Mouse (Mus musculus) adrenal gland, postnatal 4 days (tissue): Measurements from ENCODE around the gene Creb3l1. TPM values are rescaled to one million over a fixed set of nuclear protein-coding genes. Genes with fewer than 3 reads are reported as not detected.

Experiments
- DNase-seq, 2 experiments: peaks; one replicate each; pipeline ENCODE4 v3.0.0; 2021 to 2022; ENCODE audit warnings: low spot score in 2 of 2, mixed read lengths in 2 of 2
- long read RNA-seq, 2 experiments: library from polyadenylated mRNA; stranded (forward); transcript quantifications; one replicate each; pipeline ENCODE4 v2.0.0; 2021
- total RNA-seq, 2 experiments: library from RNA; stranded (reverse); gene quantifications; 2 replicates each; pipeline ENCODE4 v1.2.3; 2021

The Creb3l1 gene
- total RNA-seq, result 10 to 100 TPM; 20.0 to 22.7 TPM
- long read RNA-seq, experiment 1, transcript Creb3l1-201 (12 exons, 2,603 nt), result major isoform, 5 of 6 reads
- long read RNA-seq, experiment 1, partial matches to known transcripts, result 0 of 6 reads
- long read RNA-seq, experiment 1, other reads (novel, unspliced or antisense), result 1 of 6 reads
- long read RNA-seq, experiment 2, transcript Creb3l1-201 (12 exons, 2,603 nt), result major isoform, 9 of 15 reads
- long read RNA-seq, experiment 2, partial matches to known transcripts, result 4 of 15 reads
- long read RNA-seq, experiment 2, other reads (novel, unspliced or antisense), result 2 of 15 reads

DNA sequence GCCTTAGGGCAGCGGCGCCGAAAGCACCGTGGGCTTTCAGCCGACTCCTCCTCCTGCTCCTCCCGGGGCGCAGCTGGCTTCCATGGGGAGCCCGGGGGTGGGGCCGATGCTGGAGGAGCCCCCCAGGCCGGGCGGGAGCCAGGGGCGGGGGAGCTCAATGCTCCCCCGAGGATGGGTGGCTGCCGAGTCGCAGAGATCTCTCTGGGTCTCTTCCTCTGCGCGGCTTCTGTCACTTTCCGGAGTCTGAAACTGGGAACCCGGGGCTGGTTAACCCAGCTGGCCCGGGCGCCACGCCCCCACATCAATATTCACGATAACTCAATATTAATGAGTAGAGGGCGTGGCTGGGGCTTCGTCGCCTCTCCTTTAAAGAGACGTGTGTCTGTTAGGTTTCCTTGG is at the start of gene Creb3l1:
TSS of gene Creb3l1 (minus strand) at position 229 of the 399 bp plus-strand sequence.
- DNase-seq, result peak; percentile 32 to 44

DNA sequence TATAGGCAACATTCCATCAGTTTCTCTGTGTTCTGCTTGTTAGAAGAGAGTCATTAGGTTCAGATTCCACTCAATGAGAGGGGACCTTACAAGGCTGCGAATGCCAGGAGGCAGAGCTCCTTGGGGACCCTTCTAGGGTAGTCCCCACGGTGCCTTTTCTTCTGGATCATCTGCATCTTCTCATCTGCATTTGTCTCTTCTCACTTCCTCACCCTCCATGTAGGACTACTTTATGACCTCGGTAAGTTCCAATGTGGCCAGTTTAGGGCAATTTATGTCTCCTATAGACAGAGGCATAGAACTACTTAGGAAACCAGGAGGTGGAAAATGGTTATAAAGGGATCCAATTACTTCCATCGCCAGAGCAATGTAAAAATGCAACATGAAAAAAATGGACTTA is 46.8 kb upstream of the Creb3l1 start:
- DNase-seq, result no peak

GRCm38 (mm10) chr2:92069630-92070029 is 45.3 kb upstream of the Creb3l1 start:
- no peak for DNase-seq

DNA sequence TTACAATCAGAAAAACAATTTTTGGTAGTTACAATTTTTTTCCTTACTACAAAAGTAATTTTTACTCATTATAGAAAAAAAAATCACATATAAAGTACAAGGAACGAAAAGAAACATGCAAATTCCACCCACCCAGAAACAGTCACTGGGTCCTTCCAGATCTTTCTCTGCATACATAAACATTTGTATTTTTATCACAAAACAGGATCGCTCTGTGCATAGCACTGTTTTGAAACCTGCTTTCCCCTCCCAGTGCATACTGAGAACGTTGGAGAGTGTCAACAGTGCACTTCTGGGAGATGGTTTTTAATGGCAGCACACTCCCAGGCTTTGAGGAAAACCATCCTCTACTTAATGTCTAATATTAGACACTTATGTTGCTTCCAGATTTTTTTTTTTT is 43.3 kb upstream of the Creb3l1 start:
- DNase-seq, result no peak

DNA sequence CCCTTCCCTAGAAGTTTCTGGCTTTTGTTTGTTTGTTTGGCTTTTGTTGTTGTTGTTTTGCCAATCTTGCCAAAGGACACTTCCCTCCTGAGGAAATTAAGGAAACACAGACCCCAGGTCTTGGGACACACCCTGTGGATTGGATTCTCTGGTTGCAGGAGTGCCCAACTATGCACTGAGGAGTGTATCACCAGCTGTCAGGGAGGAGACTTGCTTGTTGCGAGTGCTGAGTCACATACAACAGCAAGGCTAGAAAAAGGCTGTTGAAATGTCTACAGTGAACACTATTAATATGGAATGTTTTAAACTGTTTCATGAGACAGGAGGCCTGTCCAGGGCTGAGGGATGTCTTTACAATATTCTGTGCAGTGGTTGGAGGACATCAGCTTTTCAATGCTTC is 42.6 kb upstream of the Creb3l1 start:
- DNase-seq, result no peak

DNA sequence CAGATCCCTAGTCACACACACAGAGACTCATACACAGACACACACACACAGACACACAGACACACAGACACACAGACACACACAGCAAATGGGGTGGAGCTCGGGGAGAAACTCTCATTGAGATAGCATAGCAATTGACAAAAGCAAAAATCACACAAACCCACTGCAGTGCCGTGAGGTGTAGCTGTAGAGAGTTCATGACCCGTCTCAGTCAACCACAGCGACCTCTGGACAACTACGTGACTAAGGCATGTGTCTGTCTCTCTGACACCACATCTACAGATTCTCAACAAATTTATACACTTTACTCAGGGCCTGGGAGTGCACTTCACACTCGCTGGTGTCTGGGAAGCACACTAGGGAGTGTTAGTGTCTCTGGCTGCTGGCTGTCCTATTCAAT is 41.6 kb upstream of the Creb3l1 start:
- no peak for DNase-seq

DNA sequence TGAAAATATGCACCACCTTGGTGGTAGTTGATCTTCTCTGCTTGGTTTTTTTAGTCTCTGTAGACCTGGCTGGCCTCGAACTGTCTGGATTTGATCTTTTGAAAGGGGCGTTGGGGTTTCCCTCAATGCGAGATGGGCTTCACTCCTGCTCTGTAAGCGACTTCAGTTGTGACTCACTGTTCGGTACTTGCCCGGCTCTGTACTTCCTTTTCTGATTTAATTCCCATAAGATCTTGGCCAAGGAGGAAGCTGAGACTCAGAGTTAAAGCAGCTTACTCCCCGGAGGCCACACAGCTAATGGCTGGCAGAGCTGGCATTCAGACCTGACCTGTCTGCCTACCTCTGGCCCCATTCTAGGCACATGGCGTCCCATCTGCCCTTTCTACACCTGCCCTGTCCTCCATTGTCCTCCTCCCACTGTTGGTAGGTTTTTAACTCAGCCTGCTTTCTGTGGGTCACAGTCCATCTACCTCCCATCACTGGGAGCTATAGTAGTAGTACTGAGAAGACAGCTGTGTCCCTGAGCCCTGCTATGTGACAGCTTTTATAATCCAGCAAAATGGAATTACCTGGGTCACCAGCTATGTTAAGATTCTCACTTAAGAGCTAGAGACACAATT is 41.1 kb upstream of the Creb3l1 start:
- DNase-seq, result no peak

DNA sequence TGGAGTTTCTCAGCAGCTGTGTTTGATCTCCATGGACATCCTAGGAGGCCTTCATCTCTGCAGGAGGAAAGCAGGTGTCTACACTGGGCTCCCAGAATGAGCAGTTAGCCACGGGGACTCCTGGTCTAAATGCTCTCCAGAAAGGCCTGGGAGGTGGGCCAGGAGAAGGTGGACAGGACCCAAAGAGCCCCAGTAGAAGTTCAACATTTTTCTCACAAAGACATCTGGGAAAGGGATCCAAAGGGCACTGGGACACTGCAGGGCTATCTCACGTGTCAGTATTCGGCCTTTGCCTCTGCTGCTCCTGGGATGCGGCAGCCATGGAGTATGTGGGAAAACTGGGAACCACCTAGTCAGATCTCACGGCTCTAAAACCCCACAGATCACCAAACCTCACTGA is 38.8 kb upstream of the Creb3l1 start:
- DNase-seq, result no peak

DNA sequence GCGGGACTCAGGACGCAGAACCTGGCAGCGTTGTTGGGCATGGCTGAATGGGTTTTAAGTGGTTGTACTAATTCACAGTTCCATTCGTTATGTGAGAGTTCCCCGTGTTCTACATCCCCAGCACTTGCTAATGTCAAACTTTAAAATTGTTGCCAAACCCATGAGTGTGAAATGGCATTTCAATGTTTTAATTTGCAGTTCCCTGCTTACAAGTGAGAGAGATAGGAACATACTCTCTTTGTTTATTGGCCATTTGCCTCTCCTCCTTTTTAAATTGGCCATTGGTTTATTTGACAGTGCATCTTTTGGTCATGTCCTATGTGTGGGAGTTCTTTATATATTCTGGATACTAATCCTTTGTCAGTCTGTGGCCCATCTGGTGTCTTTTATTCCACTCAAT is 37.0 kb upstream of the Creb3l1 start:
- no peak for DNase-seq

- no peak for DNase-seq
These were observed 36.0 kb upstream of the Creb3l1 start for GRCm38 (mm10) chr2:92060291-92060690.

GRCm38 (mm10) chr2:92059481-92060220 is 35.3 kb upstream of the Creb3l1 start:
- DNase-seq, result peak in 1 of 2 experiments; percentile 24

- DNase-seq, result no peak
These were observed 34.6 kb upstream of the Creb3l1 start for GRCm38 (mm10) chr2:92058936-92059335.

DNA sequence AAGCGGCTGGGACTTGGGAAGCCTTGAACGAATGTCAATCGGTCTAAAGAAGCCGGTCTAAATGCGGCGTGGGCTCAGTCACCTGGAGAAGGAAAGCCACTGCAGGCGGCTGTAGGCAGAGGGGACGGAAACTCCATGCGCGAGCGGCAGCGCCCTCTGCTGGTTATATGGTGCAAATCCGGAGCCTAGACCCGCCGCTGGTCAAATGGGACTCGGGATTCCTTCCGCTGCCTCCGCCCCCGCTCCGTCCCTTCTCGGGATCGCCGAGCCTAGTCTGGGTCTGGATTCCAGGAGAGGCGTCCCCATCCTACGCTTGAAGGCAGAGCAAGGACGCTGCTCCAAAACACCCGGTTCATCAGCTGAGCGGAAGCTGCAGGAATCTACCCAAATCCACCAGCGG is 34.2 kb upstream of the Creb3l1 start:
- peak; percentile 78 to 88 for DNase-seq

GRCm38 (mm10) chr2:92056760-92057159 is 32.5 kb upstream of the Creb3l1 start:
- no peak for DNase-seq

- peak in 1 of 2 experiments; percentile 24 for DNase-seq
These were observed 31.5 kb upstream of the Creb3l1 start for GRCm38 (mm10) chr2:92055831-92056236.

GRCm38 (mm10) chr2:92055101-92055813 is 31.0 kb upstream of the Creb3l1 start:
- peak; percentile 76 to 85 for DNase-seq

DNA sequence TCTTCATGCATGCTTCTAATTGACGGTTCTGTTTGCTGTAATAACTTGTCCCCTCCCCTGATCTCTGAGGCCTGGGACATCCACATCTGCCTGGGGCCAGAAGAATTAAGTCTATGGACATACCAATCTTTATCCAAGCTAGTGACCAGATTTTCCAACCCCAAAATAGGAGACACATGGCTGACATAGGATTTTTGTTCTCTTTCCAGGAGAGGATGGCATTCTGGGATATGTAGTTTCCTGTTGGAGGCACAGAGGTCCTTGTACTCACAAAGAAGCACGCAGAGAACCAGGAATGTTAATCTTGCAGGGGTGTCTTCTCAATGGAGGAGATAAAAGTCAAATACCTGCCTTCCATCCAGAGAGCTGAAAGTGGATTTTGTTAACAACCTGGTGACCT is 28.5 kb upstream of the Creb3l1 start:
- no peak for DNase-seq

DNA sequence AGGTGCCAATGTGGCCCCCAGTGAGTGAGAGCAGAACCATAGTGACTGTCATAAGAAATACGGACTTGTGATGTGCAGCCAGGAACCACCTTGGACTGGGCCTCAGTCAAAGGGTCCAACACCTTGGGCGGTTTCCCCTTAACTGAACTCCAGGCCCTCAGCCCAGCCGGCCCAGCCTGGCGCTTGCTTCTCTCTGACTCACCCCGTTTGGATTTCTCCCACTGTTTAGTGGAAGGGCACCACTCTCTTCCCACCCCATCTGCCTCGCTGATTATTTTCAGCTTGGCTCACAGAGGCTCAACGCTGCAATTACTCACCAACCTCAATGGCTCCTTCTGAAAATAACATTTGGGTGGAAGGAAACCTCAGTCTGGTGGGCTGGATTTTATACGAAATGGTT is 27.9 kb upstream of the Creb3l1 start:
- no peak for DNase-seq

- no peak for DNase-seq
These were observed 23.9 kb upstream of the Creb3l1 start for GRCm38 (mm10) chr2:92048034-92048690.

DNA sequence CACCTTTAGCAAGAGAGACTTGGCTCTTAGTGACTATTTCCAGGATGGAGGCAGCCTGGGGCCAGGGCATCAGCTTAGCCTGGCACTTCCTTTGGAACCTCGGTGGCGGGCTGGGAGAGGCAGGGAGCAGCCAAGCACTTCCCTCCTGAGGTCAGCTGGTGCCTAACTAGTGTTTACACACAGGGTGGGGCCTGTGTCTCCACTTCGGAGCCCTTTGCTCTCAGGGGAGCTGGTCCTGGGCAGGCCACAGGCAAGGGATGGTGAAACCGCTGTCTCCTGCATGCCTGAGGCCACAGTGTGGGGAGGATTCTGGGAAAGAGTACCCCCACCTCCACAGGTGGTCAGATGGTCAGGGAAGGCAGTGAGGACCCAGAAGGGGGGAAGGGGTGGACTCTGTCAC is 23.3 kb upstream of the Creb3l1 start:
- no peak for DNase-seq

DNA sequence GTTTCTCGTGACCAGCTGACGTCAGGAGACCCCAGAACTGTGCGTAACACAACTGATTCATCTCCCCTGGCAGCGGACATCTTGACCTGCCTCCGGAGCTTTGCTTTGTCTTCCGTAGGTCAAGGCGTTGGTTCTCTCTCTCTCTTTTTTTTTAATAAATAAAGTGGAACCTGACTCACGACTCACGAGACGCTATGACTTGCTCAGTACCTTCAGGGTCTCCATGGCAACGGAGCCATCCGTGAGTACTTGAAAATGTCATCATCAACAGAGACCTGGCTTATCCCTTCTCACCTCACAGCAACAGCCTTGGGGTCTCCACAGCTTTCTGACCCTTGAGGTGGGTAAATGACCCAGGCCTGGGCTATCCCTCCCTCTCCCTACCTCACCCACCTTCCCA is 19.0 kb upstream of the Creb3l1 start:
- no peak for DNase-seq
